Mouse (Mus musculus) midbrain, embryonic 15.5 days (tissue): ENCODE measurements around the gene Rere. TPM values are rescaled to one million over a fixed set of nuclear protein-coding genes. Genes with fewer than 3 reads are reported as not detected.

Experiments
- ATAC-seq: fragments of 200-750 bp; cut with Nextera tagmentation; replicated peaks from 2 replicates; pipeline ENCODE4 v1.8.0; 2017; ENCODE audit warnings: moderate TSS enrichment
- H3K27ac ChIP-seq: fragments of 300-500 bp; sonication (generic); 2 replicates; pipeline ENCODE4 v1.5.1; 2015; ENCODE audit warnings: mild to moderate bottlenecking, inconsistent platforms
- H3K27me3 ChIP-seq: fragments of 300-500 bp; sonication (generic); replicated peaks from 2 replicates; pipeline ENCODE4 v1.6.1; 2015; ENCODE audit warnings: inconsistent platforms
- H3K36me3 ChIP-seq: fragments of 300-500 bp; sonication (generic); replicated peaks from 2 replicates; pipeline ENCODE4 v1.6.1; 2015; ENCODE audit warnings: inconsistent platforms
- H3K4me1 ChIP-seq: fragments of 300-500 bp; sonication (generic); 2 replicates; pipeline ENCODE4 v1.6.1; 2015; ENCODE audit warnings: inconsistent platforms
- H3K4me2 ChIP-seq: fragments of 300-500 bp; sonication (generic); 2 replicates; pipeline ENCODE4 v1.6.1; 2015; ENCODE audit warnings: inconsistent platforms, mild to moderate bottlenecking, moderate library complexity
- H3K4me3 ChIP-seq: fragments of 300-500 bp; sonication (generic); 2 replicates; pipeline ENCODE4 v1.5.1; 2015; ENCODE audit warnings: mild to moderate bottlenecking, inconsistent platforms
- H3K9ac ChIP-seq: fragments of 300-500 bp; sonication (generic); 2 replicates; pipeline ENCODE4 v1.6.1; 2015; ENCODE audit warnings: mild to moderate bottlenecking, inconsistent platforms
- H3K9me3 ChIP-seq: fragments of 300-500 bp; sonication (generic); 2 replicates; pipeline ENCODE4 v1.6.1; 2016; ENCODE audit warnings: inconsistent platforms
- WGBS: fragments of 180-500 bp; shearing (Covaris S2); methylation state at CpG from one replicate; pipeline ENCODE4 v1.1.7; 2015; ENCODE audit warnings: mixed read lengths; 5-methylcytosine and 5-hydroxymethylcytosine counted together
- polyA plus RNA-seq: library from polyadenylated mRNA; unstranded; fragments of >200 nt; fragmentation: Nextera tagmentation; extraction: Ambion mirVana; gene quantifications from 2 replicates; pipeline ENCODE4 v1.2.1, GENCODE M21; 2015

The Rere gene
- polyA plus RNA-seq, 1 experiment from 2014 or later = 37.4 TPM

DNA sequence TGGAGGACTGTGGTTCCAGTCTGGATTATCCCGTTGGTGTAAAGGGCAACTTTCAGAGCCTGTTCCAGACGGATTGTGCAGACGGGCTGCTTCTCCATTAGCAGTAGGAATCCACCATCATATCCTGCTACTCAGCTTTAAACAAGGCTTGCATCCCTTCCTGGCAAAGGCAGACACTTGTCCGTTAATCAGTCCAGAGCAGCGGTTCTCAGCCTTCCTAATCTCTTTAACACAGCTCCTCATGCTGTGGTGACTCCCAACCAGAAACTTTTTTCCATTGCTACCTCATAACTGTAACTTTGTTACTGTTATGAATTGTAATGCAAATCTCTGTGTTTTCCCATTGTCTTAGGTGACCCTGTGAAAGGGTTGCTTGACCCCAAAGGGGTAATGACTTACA is 367.9 kb downstream of the Rere start:
- H3K4me3 ChIP-seq = no peak overlapping the region
- peaks cover 18% of the 10 kb centered on the region for H3K4me1 ChIP-seq
- H3K27me3 ChIP-seq = 0 out of 2 replicates have a peak, but pooled peaks cover 4% of the 10 kb centered on the region
- no peak overlapping the region for H3K4me2 ChIP-seq
- no peak overlapping the region for H3K27ac ChIP-seq
- no peaks in the 10 kb centered on the region; the same call in 1 of the 2 replicates for H3K36me3 ChIP-seq
- no peak overlapping the region for H3K9ac ChIP-seq
- ATAC-seq = no peak
- no peaks in the 10 kb centered on the region for H3K9me3 ChIP-seq
- WGBS = 81% methylated on average over 5 of the region's 5 CpGs

DNA sequence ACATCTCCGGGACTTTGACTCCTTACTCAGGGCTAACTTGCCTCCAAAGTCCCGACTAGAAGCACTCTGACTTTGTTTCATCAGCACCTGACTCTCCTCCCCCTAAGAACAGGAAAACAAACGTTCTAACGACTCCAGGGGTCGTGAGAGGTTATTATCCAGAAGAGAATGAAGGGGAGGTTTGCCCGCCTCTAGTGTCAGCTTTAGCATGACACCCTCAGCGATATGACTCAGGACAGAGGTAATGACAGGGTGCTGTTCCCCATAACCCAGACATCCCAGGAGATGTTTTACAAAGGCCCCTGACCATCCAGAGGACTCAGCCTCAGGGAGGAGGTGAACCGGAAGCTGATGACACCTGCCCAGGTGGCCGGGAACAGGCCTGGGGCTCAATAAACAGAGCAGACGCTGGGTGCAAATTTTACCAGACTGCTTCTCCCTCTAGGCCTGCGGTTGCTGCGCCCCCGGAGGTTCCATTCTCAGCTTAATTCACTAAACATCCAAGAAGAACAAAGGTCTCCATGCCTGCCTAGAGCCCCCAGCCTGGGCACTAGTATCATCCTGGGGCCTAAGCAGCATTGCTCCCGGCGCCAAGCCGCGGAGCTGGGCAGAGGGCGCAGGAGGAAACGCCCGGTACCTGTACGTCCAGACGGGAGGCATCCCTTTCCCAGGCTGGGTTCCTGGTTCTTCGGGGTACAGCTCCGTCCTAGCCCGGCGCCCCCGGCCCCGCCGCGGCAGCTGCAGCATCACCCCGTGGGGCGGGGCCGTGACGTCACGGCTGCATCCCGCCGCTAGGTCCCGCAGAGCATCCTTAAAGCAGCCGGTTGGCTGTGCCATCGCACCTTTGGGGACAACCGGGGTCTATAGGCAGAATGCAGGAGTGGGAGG is 370.2 kb downstream of the Rere start, which contains the start of gene Slc45a1:
Gene Slc45a1, minus strand, starts transcription at position 785 of the 888 bp plus-strand sequence.
- Histone ChIP-seq H3K27me3 (peaks cover 10% of the 10 kb centered on the region), H3K4me1 (peaks cover 18% of the 10 kb centered on the region), H3K36me3 (no peaks in the 10 kb centered on the region; the same call in 1 of the 2 replicates), H3K9ac (peak within 1 kb of the TSS; percentile 91), H3K27ac (peak within 1 kb of the TSS; percentile 66), H3K9me3 (no peaks in the 10 kb centered on the region), H3K4me2 (peak within 1 kb of the TSS; percentile 71), H3K4me3 (peak within 1 kb of the TSS; percentile 77)
- 6% methylated on average over 41 of the region's 41 CpGs for WGBS
- peak; percentile 75 for ATAC-seq

DNA sequence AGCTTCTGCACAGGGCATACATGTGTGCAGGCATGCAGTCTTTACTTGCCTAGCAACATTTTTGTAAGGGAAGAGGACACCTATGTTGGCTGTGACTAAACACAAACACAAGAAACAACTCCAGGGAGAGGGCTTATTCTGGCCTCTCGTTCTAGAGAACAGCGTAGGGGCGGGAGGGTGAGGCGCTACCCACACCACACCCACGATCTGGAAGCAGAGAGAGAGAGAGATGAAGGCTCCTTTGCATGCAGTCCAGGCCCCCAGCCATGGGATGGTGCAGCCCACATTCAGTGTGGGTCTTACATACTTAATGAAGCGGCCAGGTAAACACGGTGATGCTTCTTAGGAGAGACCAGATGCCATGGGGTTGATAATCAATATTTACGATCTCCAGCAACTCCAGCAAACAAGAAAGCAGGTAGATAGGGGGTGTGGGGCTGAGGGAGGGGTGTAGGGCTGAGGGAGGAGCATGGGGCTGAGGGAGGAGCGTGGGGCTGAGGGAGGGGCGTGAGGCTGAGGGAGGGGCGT is 371.7 kb downstream of the Rere start:
- H3K27me3 ChIP-seq = peaks cover 10% of the 10 kb centered on the region
- ATAC-seq = no peak
- H3K9ac ChIP-seq = no peak overlapping the region
- H3K4me2 ChIP-seq = no peak overlapping the region
- no peaks in the 10 kb centered on the region; the same call in 1 of the 2 replicates for H3K36me3 ChIP-seq
- peaks cover 18% of the 10 kb centered on the region for H3K4me1 ChIP-seq
- no peaks in the 10 kb centered on the region for H3K9me3 ChIP-seq
- no peak overlapping the region for H3K27ac ChIP-seq
- 51% methylated on average over 9 of the region's 11 CpGs for WGBS
- H3K4me3 ChIP-seq = no peak overlapping the region

DNA sequence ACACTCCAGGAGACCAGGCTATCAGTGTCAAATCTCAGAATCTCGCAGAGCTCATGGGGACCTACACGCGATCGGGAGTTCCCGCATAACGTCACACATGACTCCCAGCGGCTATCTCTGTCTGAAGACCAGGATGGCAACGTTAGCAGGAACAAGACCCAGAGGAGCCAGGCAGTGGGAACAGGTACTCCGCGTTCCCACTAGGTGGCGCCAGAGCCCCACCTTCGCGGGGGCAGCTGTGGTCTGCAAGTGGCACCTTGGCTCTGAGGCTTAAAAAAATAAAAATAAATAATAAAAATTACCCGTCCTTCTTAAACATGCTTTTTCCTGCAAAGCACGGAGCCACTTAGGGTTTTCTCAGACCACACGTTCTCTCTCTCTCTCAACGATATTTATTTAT is 374.5 kb downstream of the Rere start:
- H3K4me3 ChIP-seq = no peak overlapping the region
- H3K9ac ChIP-seq = no peak overlapping the region
- no peak overlapping the region for H3K27ac ChIP-seq
- peak; percentile 68 for ATAC-seq
- WGBS = 8% methylated on average over 17 of the region's 17 CpGs
- H3K4me2 ChIP-seq = peak overlapping the region; percentile 35
- no peaks in the 10 kb centered on the region for H3K9me3 ChIP-seq
- H3K36me3 ChIP-seq = no peaks in the 10 kb centered on the region
- H3K4me1 ChIP-seq = peaks cover 15% of the 10 kb centered on the region
- H3K27me3 ChIP-seq = peaks cover 10% of the 10 kb centered on the region

DNA sequence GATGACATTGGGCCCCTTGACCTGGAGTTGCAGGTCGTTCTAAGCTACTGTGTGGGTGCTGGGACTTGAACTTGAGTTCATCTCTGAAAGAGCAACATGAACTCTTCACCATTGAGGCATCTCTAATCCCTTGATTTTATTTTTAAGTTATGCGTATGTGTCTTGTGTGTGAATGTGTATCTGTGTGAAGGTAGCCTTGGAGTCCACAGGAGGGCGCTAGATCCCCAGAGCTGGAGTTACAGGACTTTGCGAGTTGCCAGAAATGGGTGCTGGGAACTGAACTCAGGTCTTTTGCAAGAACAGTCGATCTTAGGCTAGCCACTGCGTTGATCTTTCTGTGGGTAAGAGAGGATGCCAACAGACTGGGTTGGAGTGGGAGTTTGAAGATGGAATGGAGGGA is 375.1 kb downstream of the Rere start:
- H3K4me1 ChIP-seq = peaks cover 14% of the 10 kb centered on the region
- ATAC-seq = no peak
- H3K9ac ChIP-seq = no peak overlapping the region
- no peak overlapping the region for H3K4me3 ChIP-seq
- H3K27me3 ChIP-seq = peaks cover 10% of the 10 kb centered on the region
- no peaks in the 10 kb centered on the region for H3K36me3 ChIP-seq
- H3K27ac ChIP-seq = no peak overlapping the region
- H3K9me3 ChIP-seq = no peaks in the 10 kb centered on the region
- 86% methylated on average over 6 of the region's 6 CpGs for WGBS
- H3K4me2 ChIP-seq = no peak overlapping the region

DNA sequence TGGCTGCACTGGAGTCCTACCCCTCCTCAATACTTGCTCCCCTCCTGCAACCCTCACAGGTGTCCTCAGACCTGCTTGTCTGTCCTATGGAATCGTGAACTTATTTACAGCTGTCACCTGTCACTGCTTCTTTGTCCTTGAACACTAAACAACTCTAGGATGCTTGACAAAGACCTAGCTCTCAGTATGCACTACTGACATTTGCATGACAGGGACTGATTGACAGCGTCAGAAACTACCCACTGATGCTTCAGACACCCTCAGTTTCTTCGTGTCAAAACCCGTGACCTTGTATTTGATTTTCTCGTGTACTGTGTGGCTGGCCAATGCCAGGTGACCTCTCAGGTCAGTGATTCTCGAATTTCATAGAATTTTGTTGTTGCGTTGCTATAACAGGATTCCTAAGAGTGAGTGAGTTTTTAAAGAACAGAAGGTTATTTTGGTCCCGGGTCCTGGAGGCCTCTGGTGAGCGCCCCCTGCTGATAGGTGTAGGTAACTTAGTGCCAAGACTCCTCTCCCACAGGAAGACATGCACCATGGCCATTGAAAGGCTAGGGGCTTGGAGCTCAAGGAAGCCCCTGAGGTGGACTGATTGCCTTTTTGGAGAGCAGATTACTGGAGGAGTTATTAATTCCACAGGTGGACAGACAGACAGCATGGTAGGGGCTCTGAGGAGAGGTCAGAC is 378.6 kb downstream of the Rere start:
- no peak for ATAC-seq

DNA sequence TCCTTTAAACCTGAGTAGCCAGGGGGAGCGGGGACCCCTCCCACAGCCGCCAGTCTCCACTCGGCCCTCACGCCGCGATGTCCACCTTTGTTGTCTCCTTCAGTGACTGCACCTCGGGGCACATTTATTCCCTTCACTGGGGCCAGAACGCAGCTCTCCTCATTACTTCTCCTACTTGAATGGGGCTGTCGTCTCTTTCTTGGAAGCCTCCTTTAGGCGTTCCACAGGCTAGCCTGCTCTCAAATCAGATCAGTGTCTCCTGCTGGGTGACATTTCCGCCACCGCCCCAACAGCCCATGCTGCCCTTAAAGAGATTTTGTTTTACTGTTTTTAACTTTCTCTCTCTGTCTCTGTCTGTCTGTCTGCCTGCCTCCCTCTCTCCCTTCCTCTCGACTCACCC is 380.4 kb downstream of the Rere start:
- no peak overlapping the region; the same call in 1 of the 2 replicates for H3K4me3 ChIP-seq
- H3K4me1 ChIP-seq = peaks cover 11% of the 10 kb centered on the region
- 8% methylated on average over 13 of the region's 13 CpGs for WGBS
- peak overlapping the region; percentile 42 for H3K4me2 ChIP-seq
- H3K36me3 ChIP-seq = no peaks in the 10 kb centered on the region
- no peaks in the 10 kb centered on the region for H3K9me3 ChIP-seq
- peak overlapping the region; percentile 22; the same call in 1 of the 2 replicates for H3K9ac ChIP-seq
- no peaks in the 10 kb centered on the region for H3K27me3 ChIP-seq
- no peak overlapping the region for H3K27ac ChIP-seq
- no peak for ATAC-seq

More for the DNA sequence above, 378.6 kb downstream of the Rere start:
- WGBS = 77% methylated on average over 9 of the region's 9 CpGs
- Histone ChIP-seq H3K9me3 (no peaks in the 10 kb centered on the region), H3K4me2 (no peak overlapping the region), H3K36me3 (no peaks in the 10 kb centered on the region), H3K9ac (no peak overlapping the region), H3K4me1 (peaks cover 11% of the 10 kb centered on the region), H3K4me3 (no peak overlapping the region), H3K27ac (no peak overlapping the region), H3K27me3 (peaks cover 3% of the 10 kb centered on the region)

DNA sequence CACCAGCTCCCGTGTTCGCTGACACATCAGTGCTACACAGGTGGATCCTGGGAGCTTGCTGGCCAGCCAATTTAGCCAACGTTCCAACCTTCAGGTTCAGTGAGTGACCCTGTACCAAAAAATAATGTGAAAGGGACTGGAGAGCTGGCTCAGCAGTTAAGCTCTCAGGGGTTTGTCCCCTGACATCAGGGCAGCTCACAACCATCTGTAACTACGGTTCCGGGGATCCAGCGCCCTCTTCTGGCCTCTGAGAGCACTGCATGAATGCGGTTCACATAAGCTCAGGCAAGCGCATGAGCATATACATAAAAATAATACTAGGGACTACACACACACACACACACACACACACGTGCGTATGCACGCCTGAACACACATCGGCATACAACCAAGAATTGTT is 381.7 kb downstream of the Rere start:
- H3K27ac ChIP-seq = no peak overlapping the region
- no peaks in the 10 kb centered on the region for H3K9me3 ChIP-seq
- no peak overlapping the region for H3K4me2 ChIP-seq
- WGBS = 57% methylated on average over 12 of the region's 12 CpGs
- no peak overlapping the region for H3K4me3 ChIP-seq
- no peak overlapping the region for H3K9ac ChIP-seq
- no peaks in the 10 kb centered on the region for H3K36me3 ChIP-seq
- H3K27me3 ChIP-seq = no peaks in the 10 kb centered on the region
- no peak for ATAC-seq
- peaks cover 11% of the 10 kb centered on the region for H3K4me1 ChIP-seq

DNA sequence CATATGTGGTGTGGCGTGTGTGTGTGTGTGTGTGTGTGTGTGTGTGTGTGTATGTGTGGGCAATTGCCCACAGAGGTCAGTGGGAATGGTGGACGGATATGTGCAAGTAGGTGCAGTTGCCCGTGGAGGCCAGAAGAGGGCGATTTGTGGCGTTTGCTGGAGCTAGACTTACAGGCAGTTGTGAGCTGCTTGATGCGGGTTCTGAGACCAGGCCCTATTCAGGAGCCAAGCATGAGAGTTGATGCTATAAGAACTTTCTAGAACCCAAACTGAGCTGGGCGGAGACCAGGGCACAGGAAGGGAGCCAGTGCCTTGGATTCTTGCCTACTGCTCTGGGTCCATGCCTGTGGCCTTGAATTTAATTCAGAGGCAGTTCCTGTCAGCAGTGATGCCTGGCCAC is 383.3 kb downstream of the Rere start:
- Histone ChIP-seq H3K9ac (no peak overlapping the region), H3K36me3 (no peaks in the 10 kb centered on the region), H3K27me3 (no peaks in the 10 kb centered on the region), H3K4me1 (peaks cover 11% of the 10 kb centered on the region), H3K4me3 (no peak overlapping the region), H3K9me3 (no peaks in the 10 kb centered on the region), H3K4me2 (no peak overlapping the region), H3K27ac (no peak overlapping the region)
- 82% methylated on average over 7 of the region's 7 CpGs for WGBS
- ATAC-seq = no peak

DNA sequence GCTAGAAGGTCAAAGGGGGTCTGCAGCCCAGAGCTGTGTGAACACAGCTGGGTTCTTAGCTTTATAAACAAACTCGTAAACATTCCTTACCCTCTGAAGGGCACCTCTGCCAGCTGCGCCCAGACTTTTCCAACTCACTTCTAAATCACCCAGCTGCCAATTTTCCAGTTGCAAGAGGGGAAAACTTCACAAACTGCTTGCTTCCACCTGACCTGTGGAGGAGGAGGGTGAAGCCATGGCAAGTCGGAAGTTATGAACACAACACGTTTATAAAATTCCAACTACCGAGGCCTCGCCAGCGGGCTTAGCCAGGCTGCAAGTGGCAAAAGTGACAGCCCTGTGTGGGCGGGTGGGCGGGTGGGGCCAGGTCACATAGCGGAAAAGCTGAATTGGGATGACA is 384.4 kb downstream of the Rere start:
- Histone ChIP-seq H3K9ac (no peak overlapping the region), H3K4me3 (no peak overlapping the region), H3K27ac (no peak overlapping the region), H3K27me3 (no peaks in the 10 kb centered on the region), H3K9me3 (no peaks in the 10 kb centered on the region), H3K4me2 (no peak overlapping the region), H3K4me1 (peaks cover 11% of the 10 kb centered on the region), H3K36me3 (no peaks in the 10 kb centered on the region)
- WGBS = 89% methylated on average over 10 of the region's 10 CpGs
- no peak for ATAC-seq
